Mouse (Mus musculus): Measurements from ENCODE around the gene Rora. TPM values are rescaled to one million over a fixed set of nuclear protein-coding genes. Genes with fewer than 3 reads are reported as not detected.

Gene Rora
- polyA plus RNA-seq, 1 experiment from 2014 or later, result 6.0 TPM

DNA sequence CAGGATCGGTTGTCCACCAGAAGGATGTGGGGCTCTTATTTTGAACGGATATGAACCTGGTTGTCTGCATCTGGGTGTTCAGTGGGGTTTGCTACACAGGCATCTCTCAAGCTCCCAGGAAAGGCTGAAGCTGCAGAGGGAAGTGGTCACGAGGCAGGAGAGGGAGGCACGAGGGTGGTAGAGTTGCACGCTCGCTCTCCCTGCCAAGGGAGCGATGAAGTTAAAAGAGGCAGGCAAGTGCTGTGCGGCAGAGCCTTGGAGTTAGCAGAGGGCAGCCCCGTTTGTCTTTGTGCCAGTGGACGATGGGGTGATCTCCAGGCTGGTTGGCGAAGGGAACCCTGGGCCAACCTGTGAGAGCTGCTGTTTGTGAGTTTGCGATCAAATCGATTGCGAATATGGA, 496.6 kb downstream of the Rora start:
- Histone ChIP-seq H3K4me3 (replicated peaks) (no peak overlapping the region), H3K4me2 (no peak overlapping the region), H3K4me1 (replicated peaks) (no peaks in the 10 kb centered on the region), H3K9me3 (replicated peaks) (no peaks in the 10 kb centered on the region; the same call in 1 of the 2 replicates), H3K27me3 (no peaks in the 10 kb centered on the region), H3K36me3 (replicated peaks) (no peaks in the 10 kb centered on the region), H3K27ac (replicated peaks) (no peak overlapping the region), H3K9ac (no peak overlapping the region)
- ATAC-seq (ENCODE audit: insufficient read depth), result no peak
- 47% methylated on average over 14 of the region's 14 CpGs for WGBS (ENCODE audit: insufficient replicate concordance)

DNA sequence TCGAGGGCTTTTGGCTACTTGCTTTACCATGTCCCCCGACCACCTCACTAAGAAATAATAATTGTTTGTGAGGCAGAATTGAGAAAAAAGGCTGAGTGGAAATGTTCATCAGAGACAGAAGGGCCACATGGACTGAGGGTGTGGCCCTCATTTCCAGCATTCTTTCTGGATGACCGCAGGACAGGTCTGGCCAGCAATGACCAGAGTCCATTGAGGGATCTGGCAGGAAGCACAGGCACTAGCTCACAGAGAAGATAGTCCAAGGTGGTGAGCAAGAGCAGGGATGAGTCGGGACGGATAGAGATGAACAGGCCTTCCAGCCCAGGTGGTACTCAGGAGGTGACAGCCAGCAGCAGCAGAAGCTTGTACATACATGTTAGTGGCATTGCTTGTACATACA, 501.1 kb downstream of the Rora start:
- no peak overlapping the region for H3K4me2 ChIP-seq
- WGBS (ENCODE audit: insufficient replicate concordance), result 70% methylated on average over 5 of the region's 5 CpGs
- no peaks in the 10 kb centered on the region for H3K9me3 ChIP-seq (replicated peaks)
- H3K9ac ChIP-seq, result no peak overlapping the region
- H3K27ac ChIP-seq (replicated peaks), result no peak overlapping the region
- no peak overlapping the region for H3K4me3 ChIP-seq (replicated peaks)
- no peaks in the 10 kb centered on the region for H3K27me3 ChIP-seq
- ATAC-seq (ENCODE audit: insufficient read depth), result no peak
- H3K36me3 ChIP-seq (replicated peaks), result no peaks in the 10 kb centered on the region
- H3K4me1 ChIP-seq (replicated peaks), result no peaks in the 10 kb centered on the region

DNA sequence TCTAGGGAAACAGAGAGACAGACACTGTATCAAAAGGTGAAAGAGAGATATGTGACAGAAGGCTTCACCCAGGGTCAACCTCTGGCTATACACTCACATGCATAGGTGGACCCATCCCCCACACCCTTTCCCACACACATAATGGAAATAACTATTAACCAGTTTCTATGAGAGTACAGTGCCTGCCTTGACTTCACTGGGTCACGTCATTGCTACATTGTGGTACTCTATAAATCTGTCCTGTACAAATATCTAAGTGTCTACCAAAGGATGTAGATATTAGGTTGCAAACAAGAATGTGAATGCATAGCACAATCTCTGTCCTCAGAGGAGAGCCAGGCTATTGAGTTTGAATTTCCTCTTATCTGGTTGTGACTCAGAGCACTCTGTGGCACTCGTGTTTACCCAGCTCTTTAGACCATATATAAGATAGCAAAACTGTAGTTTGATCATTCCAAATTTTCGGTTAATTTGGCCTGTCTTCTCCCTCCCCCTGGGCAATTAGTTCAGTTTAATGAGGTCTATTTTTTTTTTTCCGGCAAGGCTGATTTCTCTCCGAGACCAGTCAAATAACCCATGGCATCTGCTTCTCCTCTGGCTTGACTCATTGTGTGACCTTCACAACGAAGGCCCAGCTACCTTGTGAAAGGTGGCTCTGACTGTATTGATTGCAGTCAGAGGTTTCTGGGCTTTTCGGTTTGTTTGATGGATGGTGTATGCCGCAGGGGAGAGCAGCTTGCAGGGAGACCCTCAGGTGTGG, 502.4 kb downstream of the Rora start:
- 52% methylated on average over 8 of the region's 8 CpGs for WGBS (ENCODE audit: insufficient replicate concordance)
- H3K36me3 ChIP-seq (replicated peaks), result no peaks in the 10 kb centered on the region

DNA sequence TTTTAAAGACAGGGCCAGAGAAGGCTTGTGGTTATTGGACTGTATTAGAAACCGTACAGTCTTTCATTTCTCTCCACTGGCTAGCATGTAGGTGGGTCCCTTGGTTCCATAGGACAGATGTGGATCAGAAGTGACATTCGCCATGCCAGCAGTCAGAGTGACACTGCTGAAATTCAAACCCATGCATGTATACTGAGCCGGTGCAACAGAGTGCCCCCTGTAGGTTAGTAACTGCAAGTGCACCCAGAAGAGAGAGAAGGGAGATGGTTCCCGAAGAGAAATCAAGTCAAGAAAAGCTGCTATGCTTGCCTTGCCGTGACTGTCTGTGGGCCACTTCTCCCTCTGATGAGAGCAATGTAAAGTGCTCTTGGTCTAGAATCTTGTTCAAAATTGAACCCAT, 507.2 kb downstream of the Rora start:
- Histone ChIP-seq H3K27me3 (no peaks in the 10 kb centered on the region), H3K27ac (replicated peaks) (no peak overlapping the region), H3K9ac (no peak overlapping the region), H3K9me3 (replicated peaks) (no peaks in the 10 kb centered on the region), H3K4me1 (replicated peaks) (no peaks in the 10 kb centered on the region), H3K4me2 (no peak overlapping the region), H3K4me3 (replicated peaks) (no peak overlapping the region), H3K36me3 (replicated peaks) (no peaks in the 10 kb centered on the region)
- WGBS (ENCODE audit: insufficient replicate concordance), result 58% methylated on average over 5 of the region's 5 CpGs
- no peak for ATAC-seq (ENCODE audit: insufficient read depth)

More for the DNA sequence above, 502.4 kb downstream of the Rora start:
- ATAC-seq (ENCODE audit: insufficient read depth), result no peak
- Histone ChIP-seq H3K4me2 (no peak overlapping the region), H3K9ac (no peak overlapping the region), H3K27ac (replicated peaks) (no peak overlapping the region), H3K4me1 (replicated peaks) (no peaks in the 10 kb centered on the region), H3K9me3 (replicated peaks) (no peaks in the 10 kb centered on the region), H3K4me3 (replicated peaks) (no peak overlapping the region), H3K27me3 (no peaks in the 10 kb centered on the region)

DNA sequence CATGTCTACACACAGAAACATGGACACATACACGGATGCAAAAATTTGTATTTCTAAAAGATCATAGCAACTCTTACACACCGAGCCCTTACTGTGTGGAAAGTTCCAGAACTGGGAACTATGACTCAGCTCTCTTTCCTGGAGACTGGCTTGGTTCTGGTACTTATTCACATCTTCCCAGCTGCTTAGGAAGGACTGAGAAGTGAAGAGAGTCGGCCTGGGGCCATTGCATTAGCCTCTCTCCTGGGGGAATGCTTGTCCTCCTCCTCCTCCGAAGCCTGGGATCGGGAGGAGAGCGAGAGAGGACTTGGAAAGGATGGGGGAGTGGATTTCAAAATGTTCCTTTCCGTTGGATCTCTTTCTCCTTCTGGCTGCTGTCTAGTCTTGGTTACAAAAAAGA, 511.1 kb downstream of the Rora start:
- 42% methylated on average over 7 of the region's 7 CpGs for WGBS (ENCODE audit: insufficient replicate concordance)
- no peak for ATAC-seq (ENCODE audit: insufficient read depth)
- H3K9me3 ChIP-seq (replicated peaks), result no peaks in the 10 kb centered on the region

DNA sequence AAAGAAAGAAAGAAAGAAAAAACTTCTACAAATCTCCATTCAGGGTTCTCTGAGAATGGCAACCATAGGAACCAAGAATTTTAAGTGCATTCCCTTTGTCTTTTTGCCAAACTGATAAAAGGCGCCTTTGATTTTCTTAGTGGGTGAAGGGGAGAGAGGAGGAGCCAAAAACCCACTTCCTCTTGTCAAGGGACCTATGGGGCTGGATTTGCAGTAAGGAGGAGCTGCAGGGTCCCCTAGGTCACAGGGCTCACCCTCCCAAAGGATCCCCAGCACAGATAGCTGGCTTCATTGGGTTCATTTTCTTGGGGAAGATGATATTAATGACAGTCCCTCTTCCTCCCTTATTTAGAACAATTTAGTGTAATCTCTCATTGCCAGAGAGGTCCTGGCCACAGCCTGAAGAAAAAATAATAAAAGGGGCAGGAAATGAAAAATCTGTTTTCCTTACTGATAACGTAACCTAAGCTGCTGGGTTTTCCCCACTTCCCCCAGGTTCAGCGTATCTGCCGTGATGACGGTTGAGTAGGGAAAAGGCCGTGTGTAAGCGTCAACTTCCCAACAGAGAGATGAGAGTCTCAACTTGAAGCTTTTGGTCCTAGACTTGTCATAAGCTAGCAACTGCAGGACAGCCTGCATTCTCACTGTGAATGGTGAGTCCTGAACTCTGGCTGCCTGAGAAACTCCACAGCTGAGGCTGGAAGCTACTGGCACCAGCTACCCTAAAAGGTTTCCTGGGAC, 511.7 kb downstream of the Rora start:
- no peaks in the 10 kb centered on the region for H3K27me3 ChIP-seq
- no peak overlapping the region for H3K9ac ChIP-seq
- no peaks in the 10 kb centered on the region for H3K36me3 ChIP-seq (replicated peaks)
- H3K4me3 ChIP-seq (replicated peaks), result no peak overlapping the region
- no peaks in the 10 kb centered on the region for H3K9me3 ChIP-seq (replicated peaks)
- H3K4me2 ChIP-seq, result no peak overlapping the region
- H3K27ac ChIP-seq (replicated peaks), result no peak overlapping the region
- H3K4me1 ChIP-seq (replicated peaks), result no peaks in the 10 kb centered on the region
- WGBS (ENCODE audit: insufficient replicate concordance), result 7% methylated on average over 7 of the region's 7 CpGs
- ATAC-seq (ENCODE audit: insufficient read depth), result no peak

More for the DNA sequence above, 511.1 kb downstream of the Rora start:
- no peak overlapping the region for H3K27ac ChIP-seq (replicated peaks)
- no peak overlapping the region for H3K4me3 ChIP-seq (replicated peaks)
- H3K4me1 ChIP-seq (replicated peaks), result no peaks in the 10 kb centered on the region
- no peak overlapping the region for H3K9ac ChIP-seq
- H3K36me3 ChIP-seq (replicated peaks), result no peaks in the 10 kb centered on the region
- H3K4me2 ChIP-seq, result no peak overlapping the region
- no peaks in the 10 kb centered on the region for H3K27me3 ChIP-seq

DNA sequence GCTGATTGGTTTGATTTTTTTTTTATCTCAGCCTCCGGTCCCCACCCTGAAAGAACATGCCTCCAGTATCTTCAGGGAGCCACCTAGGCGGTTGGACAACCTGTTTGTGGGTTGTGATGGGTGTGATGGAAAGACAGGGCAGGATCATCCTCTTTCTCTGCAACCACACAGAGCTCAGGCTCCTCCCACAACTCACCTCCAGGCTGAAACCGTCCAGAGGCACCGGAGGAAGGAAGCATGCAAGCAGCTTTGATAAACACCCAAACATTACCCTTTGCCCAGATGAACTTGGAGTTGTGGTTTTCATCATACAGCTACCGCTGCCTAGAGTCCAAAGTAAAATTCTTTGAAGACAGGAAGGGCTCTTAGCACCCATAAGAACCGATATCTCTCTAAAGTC, 520.5 kb downstream of the Rora start:
- no peak for ATAC-seq (ENCODE audit: insufficient read depth)
- Histone ChIP-seq H3K27ac (replicated peaks) (no peak overlapping the region), H3K9ac (no peak overlapping the region), H3K4me2 (no peak overlapping the region), H3K9me3 (replicated peaks) (no peaks in the 10 kb centered on the region), H3K4me1 (replicated peaks) (peaks cover 9% of the 10 kb centered on the region; the same call in 1 of the 2 replicates), H3K4me3 (replicated peaks) (no peak overlapping the region), H3K36me3 (replicated peaks) (no peaks in the 10 kb centered on the region), H3K27me3 (no peaks in the 10 kb centered on the region)
- 6% methylated on average over 6 of the region's 6 CpGs for WGBS (ENCODE audit: insufficient replicate concordance)

DNA sequence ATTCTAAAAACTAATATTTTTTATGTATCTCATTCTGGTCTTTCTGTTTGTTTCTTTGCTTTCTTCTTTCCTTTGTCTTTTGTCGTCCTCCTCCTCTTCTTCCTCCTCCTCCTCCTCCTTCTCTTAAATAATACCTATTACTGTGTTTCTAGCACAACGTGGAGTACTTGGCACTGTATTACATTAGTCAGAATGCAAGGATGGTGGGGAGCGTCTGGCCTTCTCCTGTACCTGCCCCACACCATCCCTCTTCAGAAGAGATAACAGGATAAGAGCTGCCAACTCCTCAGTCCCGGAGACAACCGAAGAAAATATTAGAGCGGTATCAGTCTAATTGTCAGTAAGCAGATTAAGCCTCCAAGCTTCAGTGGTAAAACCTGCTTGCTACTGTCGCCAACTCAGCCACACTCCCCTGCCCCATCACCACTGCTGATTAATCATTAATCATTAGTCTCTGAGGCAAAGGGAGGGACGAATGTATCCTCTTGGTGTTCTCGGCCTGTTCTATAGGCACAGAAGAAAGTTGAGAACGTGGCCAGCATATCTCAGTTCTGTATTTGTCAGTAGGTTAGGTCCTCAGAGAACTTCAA, 521.0 kb downstream of the Rora start:
- H3K27me3 ChIP-seq, result no peaks in the 10 kb centered on the region
- H3K4me3 ChIP-seq (replicated peaks), result no peak overlapping the region
- no peaks in the 10 kb centered on the region for H3K9me3 ChIP-seq (replicated peaks)
- H3K27ac ChIP-seq (replicated peaks), result no peak overlapping the region
- peaks cover 9% of the 10 kb centered on the region; the same call in 1 of the 2 replicates for H3K4me1 ChIP-seq (replicated peaks)
- H3K36me3 ChIP-seq (replicated peaks), result no peaks in the 10 kb centered on the region
- no peak overlapping the region for H3K9ac ChIP-seq
- 24% methylated on average over 10 of the region's 10 CpGs for WGBS (ENCODE audit: insufficient replicate concordance)
- ATAC-seq (ENCODE audit: insufficient read depth), result no peak; the same call in 1 of the 2 replicates
- H3K4me2 ChIP-seq, result peak overlapping the region; percentile 35; the same call in 1 of the 2 replicates

DNA sequence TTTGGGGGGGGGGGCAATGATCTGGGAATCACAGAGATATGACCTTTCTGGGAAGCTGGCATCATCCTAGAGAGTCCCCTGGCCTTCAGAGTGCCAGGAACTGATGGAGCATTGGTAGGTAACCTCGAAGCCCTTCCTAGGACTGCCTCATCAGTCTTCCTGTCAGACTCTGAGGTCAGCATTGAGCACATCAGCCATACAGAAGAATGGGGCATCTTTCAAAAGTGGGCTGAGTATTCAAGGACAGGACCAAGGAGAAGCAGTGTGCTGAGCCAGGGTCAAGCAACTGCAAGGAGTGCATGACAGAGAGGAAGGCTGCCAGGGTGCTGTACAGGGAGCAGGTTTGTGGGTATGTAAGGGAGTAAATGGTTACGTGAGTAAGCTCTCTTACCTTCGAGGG, 523.4 kb downstream of the Rora start:
- Histone ChIP-seq H3K9ac (no peak overlapping the region), H3K27me3 (no peaks in the 10 kb centered on the region), H3K4me2 (no peak overlapping the region), H3K36me3 (replicated peaks) (no peaks in the 10 kb centered on the region), H3K4me1 (replicated peaks) (peaks cover 9% of the 10 kb centered on the region; the same call in 1 of the 2 replicates), H3K9me3 (replicated peaks) (no peaks in the 10 kb centered on the region), H3K27ac (replicated peaks) (no peak overlapping the region), H3K4me3 (replicated peaks) (no peak overlapping the region)
- WGBS (ENCODE audit: insufficient replicate concordance), result 60% methylated on average over 3 of the region's 3 CpGs
- ATAC-seq (ENCODE audit: insufficient read depth), result no peak

DNA sequence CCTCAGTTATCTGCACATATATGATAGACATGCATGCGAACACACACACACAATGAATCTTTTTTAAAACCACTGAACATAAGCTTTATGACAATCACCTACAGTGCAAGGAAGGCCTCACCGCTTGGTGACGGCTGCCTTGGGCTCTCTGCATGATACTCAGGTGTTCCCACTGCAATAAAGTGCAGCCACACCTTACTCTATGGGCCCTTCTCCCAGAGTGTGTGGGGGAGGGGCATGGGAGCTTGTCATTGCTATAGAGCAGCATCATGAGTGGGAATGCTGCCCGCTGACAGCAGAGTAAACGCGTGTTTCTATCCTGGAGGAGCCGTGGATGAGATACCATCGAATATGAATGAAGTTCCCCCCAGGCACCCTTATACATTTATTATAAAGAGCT, 525.6 kb downstream of the Rora start:
- no peak overlapping the region for H3K4me2 ChIP-seq
- no peaks in the 10 kb centered on the region for H3K27me3 ChIP-seq
- peaks cover 4% of the 10 kb centered on the region; the same call in 1 of the 2 replicates for H3K4me1 ChIP-seq (replicated peaks)
- no peaks in the 10 kb centered on the region for H3K36me3 ChIP-seq (replicated peaks)
- H3K4me3 ChIP-seq (replicated peaks), result no peak overlapping the region
- ATAC-seq (ENCODE audit: insufficient read depth), result no peak
- H3K9ac ChIP-seq, result no peak overlapping the region
- 78% methylated on average over 8 of the region's 8 CpGs for WGBS (ENCODE audit: insufficient replicate concordance)
- no peaks in the 10 kb centered on the region for H3K9me3 ChIP-seq (replicated peaks)
- H3K27ac ChIP-seq (replicated peaks), result no peak overlapping the region

DNA sequence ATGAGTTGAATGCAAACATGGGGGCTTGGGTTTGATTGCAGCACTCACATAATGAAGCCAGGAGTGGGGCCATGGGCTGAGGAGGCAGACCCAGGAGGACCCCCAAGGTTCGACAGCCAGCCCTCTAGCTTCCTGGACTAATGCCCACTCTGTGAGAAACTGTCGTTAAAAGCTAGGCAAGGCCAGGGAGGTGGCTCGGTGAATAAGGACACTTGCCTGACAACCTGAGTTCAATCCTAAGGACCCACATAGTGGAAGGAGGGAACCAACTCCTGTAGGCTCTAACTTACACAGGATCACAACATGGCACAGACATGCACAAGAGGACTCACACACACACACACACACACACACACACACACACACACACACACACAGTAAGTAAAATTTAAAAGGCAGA, 527.4 kb downstream of the Rora start:
- peaks cover 4% of the 10 kb centered on the region; the same call in 1 of the 2 replicates for H3K4me1 ChIP-seq (replicated peaks)
- ATAC-seq (ENCODE audit: insufficient read depth), result no peak
- no peak overlapping the region for H3K9ac ChIP-seq
- WGBS (ENCODE audit: insufficient replicate concordance), result 53% methylated on average over 3 of the region's 3 CpGs
- H3K4me2 ChIP-seq, result no peak overlapping the region
- H3K4me3 ChIP-seq (replicated peaks), result no peak overlapping the region
- no peaks in the 10 kb centered on the region for H3K36me3 ChIP-seq (replicated peaks)
- no peaks in the 10 kb centered on the region for H3K27me3 ChIP-seq
- H3K9me3 ChIP-seq (replicated peaks), result no peaks in the 10 kb centered on the region
- peak overlapping the region; percentile 20; the same call in 1 of the 2 replicates for H3K27ac ChIP-seq (replicated peaks)

Data from liver, embryonic 15.5 days (tissue).